Mouse (Mus musculus) c-Kit-negative CD71-positive TER-119-positive erythroid progenitor cells, embryonic 14.5 days (primary cell): ENCODE measurements around the gene Chl1.

Experiments used
- DNase-seq: peaks from one replicate; pipeline ENCODE4 v3.0.0-alpha.2; 2013; ENCODE audit warnings: low read depth, low spot score

Gene Chl1

DNA sequence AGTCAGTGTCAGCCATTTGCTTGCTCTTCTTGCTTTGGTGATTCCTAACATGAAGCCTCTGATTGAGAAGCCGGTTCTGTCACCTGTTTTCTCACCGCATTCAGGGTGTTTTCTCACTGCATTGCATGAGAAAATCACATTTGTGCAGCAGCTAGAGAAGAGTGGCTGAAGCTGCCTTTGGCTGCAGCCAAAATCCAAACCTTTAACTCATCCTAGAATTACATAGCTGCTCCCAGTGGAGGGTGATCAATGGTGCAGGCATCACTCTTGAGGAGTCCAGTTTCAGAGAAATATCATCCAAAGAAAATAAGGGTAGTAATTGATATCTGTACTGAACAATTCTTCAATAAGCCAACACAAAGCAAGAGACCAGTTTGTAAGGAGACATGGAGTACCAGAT is 154.8 kb downstream of the Chl1 start:
- no peak for DNase-seq

DNA sequence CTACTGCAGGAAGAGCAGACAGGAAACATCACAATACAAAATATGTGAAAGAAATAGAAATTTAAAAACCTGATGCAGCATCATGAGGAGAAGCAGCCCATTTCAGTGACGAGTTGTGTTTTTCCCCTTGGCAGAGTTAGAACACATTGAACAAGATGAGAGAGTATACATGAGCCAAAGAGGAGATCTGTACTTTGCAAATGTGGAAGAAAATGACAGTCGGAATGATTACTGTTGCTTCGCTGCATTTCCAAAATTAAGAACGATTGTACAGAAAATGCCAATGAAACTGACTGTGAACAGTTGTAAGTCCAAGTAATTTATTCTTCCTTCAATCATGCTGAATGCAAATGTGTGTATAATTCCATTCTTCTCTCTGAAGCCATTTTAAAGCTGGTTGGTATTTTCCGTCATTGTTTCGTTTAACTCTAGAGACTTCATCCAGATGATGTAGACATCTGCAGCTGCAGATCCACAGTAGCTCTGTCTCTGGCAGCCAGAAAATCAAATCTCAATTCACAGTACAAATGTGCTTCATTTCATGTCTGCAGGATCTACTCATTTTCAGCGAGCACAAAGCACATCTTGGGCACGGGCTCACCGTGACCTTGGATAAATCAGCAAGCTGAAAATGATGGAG is 155.4 kb downstream of the Chl1 start:
- no peak for DNase-seq

DNA sequence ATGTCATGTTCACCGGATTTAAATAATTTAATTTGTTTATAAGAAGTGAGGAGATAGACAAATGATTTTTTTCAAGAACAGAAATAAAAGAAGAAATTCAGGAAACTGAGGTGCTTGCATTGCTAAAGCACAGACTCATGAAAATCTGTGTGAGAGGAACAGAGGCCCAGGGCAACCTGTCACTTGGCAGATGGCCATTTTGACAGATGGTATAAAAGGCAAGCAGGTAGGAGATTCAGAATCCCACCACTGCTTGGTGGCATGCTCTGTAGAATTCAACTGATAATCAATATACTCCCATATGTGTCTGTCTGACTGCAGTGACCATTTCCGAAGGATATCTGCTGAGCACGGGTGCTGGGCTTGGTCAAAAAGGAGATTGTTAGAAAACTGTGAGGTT is 162.7 kb downstream of the Chl1 start:
- DNase-seq, result no peak

DNA sequence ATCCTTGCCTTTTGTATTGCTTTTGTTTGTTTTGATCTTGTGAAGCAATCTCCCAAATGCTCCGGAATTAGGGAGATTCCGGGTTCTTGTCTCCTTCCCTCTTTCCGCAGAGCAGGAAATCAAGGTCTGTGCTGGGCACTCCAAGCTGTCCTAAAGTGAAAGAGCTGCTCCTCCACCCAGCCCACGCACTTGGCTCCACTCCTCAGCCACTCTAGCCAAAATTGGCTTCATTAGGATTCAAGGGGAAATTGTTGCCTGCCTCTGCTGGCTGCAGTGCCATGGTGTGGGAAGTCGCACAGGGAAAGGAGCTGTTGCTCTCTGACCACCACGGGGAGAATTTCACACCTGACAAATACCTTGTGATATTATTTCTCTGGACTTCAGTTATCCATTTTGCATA is 163.9 kb downstream of the Chl1 start:
- DNase-seq, result no peak

DNA sequence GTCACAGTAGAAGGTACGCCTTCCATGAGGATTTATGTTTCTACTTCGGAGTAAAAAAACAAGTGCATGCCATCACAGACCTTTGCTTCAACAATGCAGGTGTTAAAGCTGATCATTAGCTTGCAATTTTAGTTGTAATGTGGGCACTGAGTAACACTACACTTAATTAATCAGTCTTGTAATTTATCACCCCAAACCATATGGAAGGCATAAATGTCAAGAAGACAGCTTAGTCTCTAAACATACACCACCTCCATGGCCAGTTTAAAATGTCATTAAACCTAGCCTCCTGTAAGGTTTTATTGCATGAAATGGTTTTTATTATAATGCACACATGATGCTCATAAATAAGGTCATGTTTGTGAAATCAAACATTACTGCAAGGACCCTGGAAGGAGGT is 164.8 kb downstream of the Chl1 start:
- DNase-seq, result no peak

DNA sequence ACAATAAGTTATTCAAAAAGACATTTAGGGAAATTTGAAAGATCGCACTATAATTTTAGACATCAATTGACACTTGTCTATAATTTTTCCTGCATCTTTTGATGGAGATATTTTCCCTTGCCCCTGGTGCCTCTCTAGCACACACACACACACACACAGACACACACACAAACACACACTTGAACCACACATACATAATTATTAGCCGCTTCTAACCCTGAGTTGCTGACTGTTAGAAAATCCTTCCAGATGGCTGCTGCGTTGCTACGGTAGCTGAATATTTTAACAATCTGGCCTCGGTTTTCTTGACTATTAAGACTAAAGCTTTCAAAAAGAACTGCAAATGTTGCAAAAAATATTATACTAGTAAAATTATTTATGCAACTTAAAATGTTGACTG is 166.3 kb downstream of the Chl1 start:
- DNase-seq, result no peak

DNA sequence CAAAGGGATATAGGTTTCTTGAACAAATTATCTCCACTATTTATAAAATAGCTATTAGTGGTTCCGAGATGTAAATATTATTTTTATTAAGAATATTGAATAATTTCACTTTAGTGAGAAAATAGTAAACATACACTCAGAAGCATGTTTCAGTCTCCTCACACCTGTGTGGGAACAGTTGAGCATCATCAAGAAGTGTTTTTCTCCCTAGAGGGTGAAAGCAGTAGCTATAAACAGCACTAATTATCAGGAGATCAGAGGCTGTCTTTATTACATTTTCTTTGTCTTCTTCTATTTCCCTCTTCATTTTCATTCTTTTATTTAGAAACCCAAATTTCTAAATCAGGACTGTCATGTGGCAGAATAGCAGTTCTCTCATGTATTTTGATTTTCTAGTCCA is 166.7 kb downstream of the Chl1 start:
- no peak for DNase-seq

DNA sequence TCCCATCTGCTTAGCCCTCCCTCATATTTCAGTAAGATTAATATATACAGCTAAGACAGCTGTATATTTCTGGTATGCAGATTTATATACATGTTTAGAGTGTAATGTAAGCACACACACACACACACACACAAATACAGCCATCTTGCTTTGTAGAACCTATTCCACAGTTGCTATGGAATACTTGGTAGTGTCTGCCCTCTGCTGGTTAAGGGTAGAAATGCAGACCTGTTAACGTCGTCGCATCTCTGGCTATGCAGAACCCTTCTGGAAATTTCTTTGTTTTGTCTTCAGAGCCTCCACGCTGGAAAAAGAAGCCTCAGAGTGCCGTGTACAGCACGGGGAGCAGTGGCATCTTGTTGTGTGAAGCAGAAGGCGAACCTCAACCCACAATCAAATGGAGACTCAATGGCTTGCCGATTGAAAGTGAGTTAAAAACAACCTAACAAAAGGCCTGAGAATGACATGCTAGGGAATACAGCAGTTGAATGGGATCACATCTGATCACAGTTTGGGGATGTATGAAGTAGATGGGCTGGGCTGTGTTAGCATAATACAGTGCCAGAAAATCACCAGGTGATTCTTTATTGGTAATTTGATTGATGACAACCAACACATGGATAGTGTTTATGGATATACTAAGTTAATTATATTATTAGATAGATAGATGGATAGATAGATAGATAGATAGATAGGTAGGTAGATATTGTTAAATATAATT is 172.6 kb downstream of the Chl1 start:
- no peak for DNase-seq

DNA sequence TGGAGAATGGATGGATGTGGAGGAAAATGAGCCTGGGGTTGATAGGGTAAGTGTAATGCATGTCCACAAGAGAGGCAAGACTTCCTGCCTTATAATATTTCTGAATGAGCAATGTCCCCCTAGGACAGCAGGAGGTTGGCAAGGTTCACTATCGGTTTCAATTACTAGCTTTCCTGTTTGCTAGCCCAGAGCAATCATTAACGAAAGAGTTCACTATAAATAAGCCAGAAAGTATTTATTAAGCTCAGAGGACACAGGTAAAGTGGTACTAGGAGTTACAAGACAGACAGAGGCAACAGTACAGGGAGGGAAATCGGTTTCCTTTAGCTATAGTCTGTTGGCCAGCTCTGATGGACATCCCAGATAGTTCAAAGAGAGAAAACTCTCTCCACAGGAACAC is 182.1 kb downstream of the Chl1 start:
- DNase-seq, result no peak

DNA sequence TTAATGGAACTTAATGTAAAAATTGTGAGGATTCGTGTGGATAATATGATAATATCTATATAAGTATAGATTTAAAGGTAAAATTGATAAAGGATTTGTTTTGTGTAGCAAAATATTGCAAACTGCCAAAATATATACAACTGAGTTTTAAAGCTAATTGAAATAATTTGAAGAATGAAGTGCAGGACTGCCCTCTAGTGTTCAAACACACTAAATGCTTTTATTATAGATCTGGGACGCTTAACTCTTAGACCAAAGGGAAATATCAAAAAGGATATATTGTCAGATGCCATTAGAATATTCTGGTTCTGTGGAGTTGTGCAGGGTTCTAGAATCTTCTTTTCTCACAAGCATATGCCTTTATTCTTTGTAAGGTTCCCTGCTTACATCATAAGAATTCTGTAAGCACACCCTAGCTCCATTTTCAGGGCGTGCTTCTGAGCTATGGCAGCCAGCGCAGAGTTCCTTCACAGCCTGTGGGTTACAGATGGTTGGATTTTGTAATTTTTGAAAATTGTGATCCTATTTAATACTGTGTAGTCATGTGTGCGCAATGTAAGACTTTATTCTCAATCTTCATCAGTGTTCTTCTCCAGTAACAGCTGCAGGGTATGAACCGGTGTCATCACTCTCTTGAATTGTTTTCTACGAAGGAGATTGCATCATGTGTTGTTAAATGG is 187.1 kb downstream of the Chl1 start:
- peak; percentile 19 for DNase-seq

DNA sequence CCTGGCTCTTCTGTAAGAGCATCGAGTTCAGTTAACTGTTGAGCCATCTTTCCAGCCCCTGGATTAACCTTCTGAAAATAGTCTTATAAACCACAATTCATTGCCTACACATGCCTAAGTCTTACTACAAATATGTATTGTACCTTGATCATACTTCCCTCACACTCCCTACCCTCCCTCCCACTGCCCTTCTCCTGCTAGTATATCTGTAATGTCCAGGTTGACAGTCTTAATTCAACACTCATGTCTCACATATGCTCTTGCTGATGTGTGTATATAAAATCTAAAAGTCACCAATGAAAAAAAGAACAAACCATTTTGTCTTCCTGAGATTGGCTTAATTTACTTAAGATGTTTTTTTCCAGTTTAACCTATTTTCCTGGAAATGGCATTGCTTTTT is 189.1 kb downstream of the Chl1 start:
- DNase-seq, result no peak

DNA sequence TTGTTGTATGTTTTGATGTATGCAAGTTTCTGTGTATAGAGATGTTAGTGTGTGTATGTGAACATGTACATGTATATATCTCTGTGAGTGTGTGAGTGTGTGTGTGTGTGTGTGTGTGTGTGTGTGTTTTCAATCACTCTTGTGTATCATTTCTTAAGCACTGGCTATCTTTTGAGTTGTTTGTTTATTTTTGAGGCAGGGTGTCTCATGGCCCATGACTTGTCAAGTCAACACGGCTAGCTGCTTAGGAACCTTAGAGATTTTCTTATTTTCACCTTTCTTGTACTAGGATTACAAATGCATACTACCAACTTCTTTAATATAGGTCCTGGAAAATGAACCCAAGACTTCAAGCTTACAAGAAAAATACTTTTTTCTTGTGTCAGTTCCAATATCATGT is 189.5 kb downstream of the Chl1 start:
- no peak for DNase-seq

DNA sequence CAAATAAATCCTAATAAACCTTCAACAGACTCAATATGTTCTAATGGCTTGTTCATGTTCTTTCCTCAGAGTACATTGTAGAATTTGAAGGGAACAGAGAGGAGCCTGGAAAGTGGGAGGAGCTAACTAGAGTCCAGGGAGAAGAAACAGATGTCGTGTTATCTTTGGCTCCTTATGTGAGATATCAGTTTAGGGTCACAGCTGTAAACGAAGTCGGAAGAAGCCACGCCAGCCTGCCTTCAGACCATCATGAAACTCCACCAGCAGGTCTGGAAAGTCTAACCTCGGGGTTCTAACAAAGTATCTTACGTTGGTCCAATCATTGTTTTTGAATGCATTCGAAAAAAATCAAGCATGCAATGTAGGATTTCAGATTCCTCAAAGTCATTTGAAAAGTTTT is 189.9 kb downstream of the Chl1 start:
- DNase-seq, result peak; percentile 26

DNA sequence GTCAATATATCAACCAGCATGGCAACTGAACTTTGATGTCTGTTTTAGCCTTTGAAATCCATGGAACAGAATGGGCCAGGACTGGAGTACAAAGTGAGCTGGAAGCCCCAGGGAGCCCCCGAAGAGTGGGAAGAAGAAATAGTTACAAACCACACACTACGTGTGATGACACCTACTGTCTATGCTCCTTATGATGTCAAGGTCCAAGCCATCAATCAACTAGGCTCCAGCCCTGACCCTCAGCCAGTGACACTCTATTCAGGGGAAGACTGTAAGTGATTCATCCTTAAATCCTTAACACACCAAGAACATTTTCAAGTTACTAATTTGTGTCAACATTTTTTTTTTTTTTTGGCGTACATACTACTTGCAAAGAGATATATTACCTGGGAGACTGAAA is 196.0 kb downstream of the Chl1 start:
- no peak for DNase-seq

DNA sequence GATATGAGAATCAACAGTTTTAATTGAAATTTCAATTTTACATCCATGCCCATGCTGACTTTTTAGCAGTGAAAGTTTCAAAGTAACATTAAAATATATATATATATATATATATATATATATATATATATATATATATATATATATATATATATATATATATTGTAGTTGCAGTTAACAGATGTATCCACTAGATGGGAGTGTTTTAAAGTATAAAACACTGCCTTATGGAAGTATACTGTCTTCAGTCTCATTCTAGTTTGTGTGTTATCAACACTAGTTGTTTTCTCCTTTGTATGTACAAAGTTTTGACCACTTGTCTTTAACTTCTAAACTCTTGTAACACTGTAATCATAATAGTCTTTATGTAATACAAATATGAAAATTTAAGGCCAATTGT is 228.9 kb downstream of the Chl1 start:
- no peak for DNase-seq

DNA sequence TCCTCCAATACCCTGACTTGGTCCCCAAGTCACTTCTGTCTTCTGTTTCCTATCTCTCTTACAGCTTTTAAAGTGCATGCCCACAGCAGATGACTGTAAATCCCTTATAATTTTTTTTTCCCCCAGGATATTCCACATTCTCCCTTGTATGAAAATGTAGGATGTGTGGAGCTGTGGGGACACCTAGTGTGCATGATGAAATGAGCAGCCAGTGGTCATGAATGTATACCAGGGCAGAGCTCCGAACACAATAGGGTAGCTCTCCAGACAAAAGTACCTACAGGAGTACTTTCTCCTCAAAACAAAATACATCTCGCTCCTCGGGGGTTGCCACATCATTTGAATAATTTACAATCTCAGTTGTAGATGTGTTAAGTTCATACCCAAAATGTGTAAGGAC is 232.4 kb downstream of the Chl1 start:
- no peak for DNase-seq

DNA sequence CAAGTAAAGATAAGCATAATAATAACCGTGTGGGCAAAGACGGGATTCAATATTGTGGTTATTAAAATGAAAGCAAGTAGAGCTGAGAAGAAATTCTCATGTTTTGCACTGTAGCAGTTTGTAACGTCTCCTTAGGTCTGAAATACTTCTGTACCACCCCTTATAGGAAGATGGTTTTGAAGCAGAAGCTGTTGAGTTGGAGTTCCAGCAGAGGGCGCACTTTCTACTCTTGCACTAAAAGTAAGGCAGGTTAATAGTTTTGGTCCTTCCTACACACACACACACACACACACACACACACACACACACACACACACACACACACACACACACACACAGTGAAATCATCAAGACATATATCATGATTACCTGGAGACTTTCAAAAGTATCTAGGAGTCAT is 235.7 kb downstream of the Chl1 start:
- DNase-seq, result peak; percentile 4

DNA sequence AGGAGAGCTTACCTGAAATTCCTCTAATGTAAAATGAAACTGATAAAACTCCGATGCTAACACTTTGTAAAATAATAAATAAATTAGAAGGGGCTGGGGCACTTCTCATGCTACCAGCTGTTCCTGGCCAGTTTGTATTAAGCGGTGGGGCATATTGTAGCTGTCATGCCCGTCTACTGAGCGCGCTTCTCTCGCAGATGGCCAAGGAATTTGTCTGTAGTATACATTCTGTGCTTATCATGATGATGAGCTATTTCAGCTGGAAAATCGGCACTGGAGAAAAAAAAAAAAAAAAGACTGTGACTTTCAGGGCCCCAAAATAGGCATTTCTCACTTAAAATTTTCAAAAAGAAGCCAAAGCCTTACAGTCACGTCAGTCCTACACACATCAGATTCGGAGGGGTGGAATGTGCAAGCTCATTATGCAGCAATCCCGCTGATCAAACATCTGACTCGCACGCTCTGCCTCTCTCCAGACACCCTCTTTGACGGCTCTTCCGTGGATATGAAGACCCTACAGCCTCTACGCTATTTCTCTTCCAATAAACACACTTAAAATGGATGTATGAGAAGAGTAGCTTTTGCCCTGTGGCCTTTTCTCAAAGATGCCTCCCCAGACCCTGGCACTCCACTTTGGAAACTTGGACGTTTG is 238.9 kb downstream of the Chl1 start:
- no peak for DNase-seq

DNA sequence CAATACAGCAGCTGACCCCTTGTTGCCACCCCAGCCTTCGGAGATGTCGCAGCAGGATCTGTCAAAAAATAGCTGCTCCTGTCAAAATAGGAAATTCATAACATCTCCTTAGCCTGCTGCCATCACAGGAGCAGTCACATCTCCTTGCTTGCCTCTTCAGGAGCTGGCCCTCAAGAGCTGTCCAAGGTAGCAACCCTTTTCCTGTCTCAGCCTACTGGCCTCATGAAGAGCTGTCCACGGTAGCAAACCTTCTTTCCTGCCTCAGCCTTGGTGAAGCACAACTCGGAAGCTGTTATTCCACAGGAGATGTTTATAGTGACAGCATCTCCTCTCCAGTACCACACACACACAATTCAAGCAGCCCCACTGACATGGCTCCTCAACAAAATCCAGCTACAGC is 243.5 kb downstream of the Chl1 start:
- DNase-seq, result no peak

DNA sequence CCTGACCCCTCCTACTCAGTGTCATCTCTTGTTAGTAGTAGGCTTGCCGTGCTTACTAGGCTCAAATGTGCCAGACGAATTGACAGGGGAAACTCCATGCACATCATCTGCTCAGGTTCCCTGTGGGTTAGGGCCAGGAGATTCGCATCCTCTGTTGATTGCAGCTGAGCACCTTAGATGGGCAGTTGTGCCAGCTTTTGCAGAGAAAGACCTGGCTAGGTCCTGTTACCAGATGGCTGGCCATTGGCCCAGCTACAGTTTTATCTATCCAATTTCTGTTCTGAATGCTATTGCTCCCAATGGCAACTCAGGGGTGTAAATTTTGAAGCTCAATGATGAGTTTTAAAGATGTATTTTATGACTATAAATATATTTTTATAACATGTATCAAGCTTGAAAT is 256.4 kb downstream of the Chl1 start:
- no peak for DNase-seq

DNA sequence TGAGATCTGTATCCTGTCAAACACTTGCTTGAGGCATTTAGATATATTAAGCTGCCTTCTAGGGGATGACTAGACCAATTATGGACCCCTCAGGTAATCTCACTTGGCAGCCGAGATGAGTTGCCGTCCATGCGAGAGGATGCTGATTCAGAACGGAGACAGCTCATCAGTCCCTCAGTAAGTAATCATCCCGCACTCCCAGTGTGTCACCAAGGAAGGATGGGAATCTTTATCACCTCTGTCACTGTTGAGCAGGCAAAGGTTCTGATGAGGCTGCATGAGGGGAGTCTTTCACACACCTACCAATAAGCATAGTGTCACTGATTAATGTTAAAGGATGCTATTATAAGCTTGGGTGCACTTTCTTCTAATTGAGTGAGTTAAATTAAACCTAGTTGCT is 270.7 kb downstream of the Chl1 start:
- DNase-seq, result no peak

DNA sequence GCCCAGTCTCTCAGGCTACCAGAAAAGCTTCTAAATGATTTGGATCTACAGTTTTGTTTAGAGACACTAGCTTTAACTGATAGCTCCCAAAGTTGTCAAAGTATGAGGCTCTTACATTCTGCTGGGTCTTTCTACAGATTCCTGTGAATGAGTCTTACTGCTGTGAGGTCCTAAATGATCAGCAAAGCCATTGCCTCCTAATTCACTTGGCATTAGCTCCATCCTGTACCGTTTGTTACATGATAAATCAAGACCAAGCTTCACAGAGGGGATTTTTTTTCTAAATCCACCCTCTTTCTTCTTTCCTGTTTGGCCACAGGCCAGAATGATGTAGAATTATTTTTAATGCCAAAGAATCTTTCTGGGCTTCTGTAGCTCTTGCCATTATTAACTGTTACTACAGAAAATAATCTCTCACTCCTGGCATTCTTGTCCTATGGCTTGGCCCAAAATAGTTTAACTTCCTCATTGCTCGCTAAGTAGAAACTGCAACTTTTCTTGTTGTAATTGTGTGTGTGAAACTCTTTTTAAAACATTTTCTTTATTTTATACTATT is 280.8 kb downstream of the Chl1 start:
- DNase-seq, result no peak
